13 mouse cellular contexts compared by ENCODE assay signal in genomic region chr5:140055431-140055830, GRCm38 (mm10).
DNase-seq lines count a peak whose midpoint lies in the region; ATAC-seq and TF ChIP-seq lines count a peak whose summit lies in the region.
"Had no signal": no experiment of that assay in that cellular context is flagged by ENCODE, and none has a peak within 500 bp of the region (broad histone marks: within the 10 kb centered on the region; RNA-seq: fewer than 3 reads in every experiment).

No protein-coding gene starts in this region.

- no peak overlapping the region for H3K4me3 ChIP-seq in heart, embryonic 12.5 days
- H3K4me3 ChIP-seq in left cerebral cortex, adult 2 months = no peak overlapping the region
- H3K4me3 ChIP-seq in forebrain, embryonic 16.5 days (replicated peaks; ENCODE audit: low read length) = no peak overlapping the region
- H3K4me3 ChIP-seq: embryonic facial prominence, embryonic 12.5 days; hindbrain, embryonic 15.5 days; midbrain, embryonic 13.5 days had no signal

- TF ChIP-seq CTCF in left cerebral cortex, adult 2 months (IDR thresholded peaks at IDR 0.05) = no peak

- no peaks in the 10 kb centered on the region for H3K9me3 ChIP-seq in heart, embryonic 12.5 days (replicated peaks)
- no peaks in the 10 kb centered on the region for H3K9me3 ChIP-seq in forebrain, embryonic 16.5 days (ENCODE audit: control insufficient read depth, low read length)
- H3K9me3 ChIP-seq: embryonic facial prominence, embryonic 12.5 days; hindbrain, embryonic 15.5 days; midbrain, embryonic 13.5 days had no signal

- peaks cover 18% of the 10 kb centered on the region for H3K27me3 ChIP-seq in heart, embryonic 12.5 days (replicated peaks)
- H3K27me3 ChIP-seq in forebrain, embryonic 16.5 days (replicated peaks; ENCODE audit: control insufficient read depth, insufficient read depth, low read length) = no peaks in the 10 kb centered on the region
- H3K27me3 ChIP-seq: embryonic facial prominence, embryonic 12.5 days; hindbrain, embryonic 15.5 days; midbrain, embryonic 13.5 days had no signal

- H3K4me1 ChIP-seq in heart, embryonic 12.5 days (replicated peaks) = peaks cover 9% of the 10 kb centered on the region
- peaks cover 4% of the 10 kb centered on the region; the same call in 1 of the 2 replicates for H3K4me1 ChIP-seq in forebrain, embryonic 16.5 days (replicated peaks; ENCODE audit: control insufficient read depth, insufficient read depth, low read length)
- H3K4me1 ChIP-seq: embryonic facial prominence, embryonic 12.5 days; hindbrain, embryonic 15.5 days; midbrain, embryonic 13.5 days had no signal

- no peaks in the 10 kb centered on the region for H3K36me3 ChIP-seq in heart, embryonic 12.5 days
- no peaks in the 10 kb centered on the region for H3K36me3 ChIP-seq in forebrain, embryonic 16.5 days (ENCODE audit: control insufficient read depth, insufficient read depth)
- H3K36me3 ChIP-seq: embryonic facial prominence, embryonic 12.5 days; hindbrain, embryonic 15.5 days; midbrain, embryonic 13.5 days had no signal

- H3K27ac ChIP-seq in heart, embryonic 12.5 days (ENCODE audit: poor library complexity, severe bottlenecking) = no peak overlapping the region
- no peak overlapping the region for H3K27ac ChIP-seq in left cerebral cortex, adult 2 months
- no peak overlapping the region for H3K27ac ChIP-seq in forebrain, embryonic 16.5 days (ENCODE audit: low read length)
- H3K27ac ChIP-seq: embryonic facial prominence, embryonic 12.5 days; hindbrain, embryonic 15.5 days; kidney, postnatal 0 days; midbrain, embryonic 13.5 days had no signal

- ATAC-seq in heart, embryonic 12.5 days (ENCODE audit: insufficient number of reproducible peaks, low FRiP score) = no peak
- no peak for ATAC-seq in forebrain, embryonic 16.5 days
- ATAC-seq: forebrain, embryonic 14.5 days; midbrain, embryonic 13.5 days had no signal

- intact Hi-C loops in left cerebral cortex, adult 2 months (cut with DNase I) = no loop called here

- H3K9ac ChIP-seq in heart, embryonic 12.5 days = no peak overlapping the region
- H3K9ac ChIP-seq in forebrain, embryonic 16.5 days (replicated peaks; ENCODE audit: low read depth, low read length) = no peak overlapping the region
- H3K9ac ChIP-seq: embryonic facial prominence, embryonic 12.5 days; hindbrain, embryonic 15.5 days; midbrain, embryonic 13.5 days had no signal

- peak; percentile 5 for DNase-seq in heart, adult 8-10 months (ENCODE audit: low spot score)
- peak; percentile 20 for DNase-seq in ovary, postnatal 14 days (ENCODE audit: low spot score)
- no peak for DNase-seq in ovary, postnatal 10 days (ENCODE audit: low spot score)
- peak; percentile 30 for DNase-seq in embryo, embryonic 9.5 days (ENCODE audit: extremely low spot score)
- no peak for DNase-seq in left cerebral cortex, adult 2 months (ENCODE audit: extremely low spot score in 1 of 2, low spot score in 2 of 2)
- DNase-seq: thymus, adult 2 months had no signal

- WGBS in heart, embryonic 12.5 days = 63% methylated on average over 3 of the region's 3 CpGs
- 86% methylated on average over 3 of the region's 3 CpGs for WGBS in forebrain, embryonic 16.5 days

- no peak overlapping the region for H3K4me2 ChIP-seq in heart, embryonic 12.5 days
- no peak overlapping the region for H3K4me2 ChIP-seq in forebrain, embryonic 16.5 days (ENCODE audit: low read length)
- H3K4me2 ChIP-seq: embryonic facial prominence, embryonic 12.5 days; hindbrain, embryonic 15.5 days; midbrain, embryonic 13.5 days had no signal

Comparison
In these comparisons a context has a peak if more than half of its experiments do, and no peak if none do; other contexts are left out.
1. DNase-seq: peak in heart, adult 8-10 months (single experiment), ovary, postnatal 14 days (single experiment) and embryo, embryonic 9.5 days (single experiment); none in ovary, postnatal 10 days (single experiment) and left cerebral cortex, adult 2 months (0 of 2).